Mouse (Mus musculus): ENCODE measurements around the gene Ilf2. TPM values are rescaled to one million over a fixed set of nuclear protein-coding genes. Genes with fewer than 3 reads are reported as not detected.

Gene Ilf2
- polyA plus RNA-seq (2015; fragmentation: Nextera tagmentation; extraction: Ambion mirVana): 333 and 340 TPM in 2 replicates

DNA sequence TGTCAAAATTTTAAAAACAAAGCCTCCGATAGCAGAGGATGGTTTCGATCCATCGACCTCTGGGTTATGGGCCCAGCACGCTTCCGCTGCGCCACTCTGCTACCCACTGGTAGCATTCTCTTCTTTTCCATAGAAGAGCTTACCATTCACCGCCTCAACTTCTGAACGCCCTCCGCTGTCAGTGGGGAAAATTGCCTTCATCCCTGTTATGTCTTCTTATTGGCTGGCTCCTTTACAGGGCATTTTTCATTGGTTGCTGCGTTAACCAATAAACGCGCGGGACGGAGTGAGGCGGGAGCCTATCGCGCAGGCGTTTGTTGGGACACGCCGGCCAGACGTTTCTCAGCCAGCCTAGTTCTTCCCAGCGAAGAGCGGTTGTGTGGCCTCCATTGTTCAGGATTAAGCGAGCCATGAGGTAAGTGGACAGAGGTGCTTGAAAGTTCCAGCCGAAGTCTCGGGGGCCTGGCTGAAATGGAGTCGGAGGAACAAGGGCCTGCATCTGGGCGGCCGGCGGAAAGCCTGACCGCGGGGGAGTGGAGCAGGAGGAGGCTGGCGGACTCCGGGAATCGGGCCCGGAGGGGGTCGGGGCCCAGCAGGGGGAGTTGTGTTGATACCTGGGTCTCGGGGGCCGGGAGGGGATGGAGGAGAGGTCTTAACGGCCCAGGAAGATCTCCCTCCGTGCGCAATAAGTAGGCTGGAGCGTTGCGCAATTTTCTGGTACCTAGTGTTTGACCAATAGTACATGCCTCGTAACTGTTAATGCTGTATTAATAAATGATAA is at the start of gene Ilf2:
Gene Ilf2 (plus strand): TSS at position 296 of the 781 bp plus-strand sequence.
- Histone ChIP-seq H3K4me1 (peaks cover 15% of the 10 kb centered on the region), H3K27ac (replicated peaks) (peak within 1 kb of the TSS; percentile 97), H3K9me3 (no peaks in the 10 kb centered on the region), H3K9ac (replicated peaks) (peak within 1 kb of the TSS; percentile 97), H3K4me3 (peak within 1 kb of the TSS; percentile 98), H3K36me3 (peaks cover 29% of the 10 kb centered on the region), H3K27me3 (no peaks in the 10 kb centered on the region), H3K4me2 (replicated peaks) (peak within 1 kb of the TSS; percentile 58)
- ATAC-seq (replicated peaks): peak; percentile 99
- WGBS: under 1% methylated on average over 45 of the region's 45 CpGs

DNA sequence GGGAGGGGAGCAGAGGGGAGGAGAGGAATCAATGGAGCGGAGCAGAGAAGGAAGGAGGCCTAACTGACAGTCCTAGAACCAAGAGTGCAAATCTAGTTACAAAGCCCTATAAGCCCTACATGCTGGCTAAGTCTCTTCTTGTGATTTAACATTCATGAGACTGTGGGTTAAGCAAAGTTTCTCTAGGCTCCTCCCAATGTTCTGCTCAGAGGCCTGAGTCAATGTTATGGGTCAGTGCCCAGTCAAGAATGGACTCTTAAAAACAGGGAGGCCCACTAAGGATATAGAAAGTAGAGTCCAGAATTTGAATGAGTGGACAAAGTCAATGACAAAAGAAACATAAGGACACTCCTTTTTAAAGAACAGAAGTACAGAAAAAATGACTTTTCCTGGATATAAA is 48.4 kb upstream of the Ilf2 start:
- Histone ChIP-seq H3K4me2 (replicated peaks) (no peak overlapping the region), H3K27ac (replicated peaks) (no peak overlapping the region), H3K27me3 (no peaks in the 10 kb centered on the region), H3K9me3 (no peaks in the 10 kb centered on the region), H3K36me3 (peaks cover 13% of the 10 kb centered on the region), H3K4me1 (peaks cover 19% of the 10 kb centered on the region), H3K4me3 (no peak overlapping the region), H3K9ac (replicated peaks) (no peak overlapping the region)
- no peak for ATAC-seq (replicated peaks)
- 71% methylated on average over 1 of the region's 1 CpGs for WGBS

DNA sequence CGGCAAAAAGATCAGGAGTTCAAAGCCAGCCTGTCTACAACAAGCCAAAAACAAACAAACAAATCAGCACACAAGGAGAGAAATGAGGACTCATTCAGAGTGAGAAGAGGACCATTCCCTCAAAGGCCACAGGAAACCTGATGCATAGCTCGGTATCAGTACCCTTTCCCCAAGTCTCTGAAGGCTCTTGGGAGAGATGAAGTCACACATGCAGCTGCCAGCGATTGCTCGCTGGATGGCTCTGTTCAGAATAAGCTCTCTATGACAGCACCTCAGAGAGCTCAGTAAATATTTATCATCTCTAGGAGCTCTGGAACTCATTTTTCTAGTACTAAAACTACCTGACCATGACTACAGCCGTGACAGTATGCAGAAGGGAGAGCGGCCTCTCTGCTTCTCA is 47.7 kb upstream of the Ilf2 start:
- no peak overlapping the region for H3K4me2 ChIP-seq (replicated peaks)
- H3K9ac ChIP-seq (replicated peaks): no peak overlapping the region
- no peak overlapping the region for H3K4me3 ChIP-seq
- H3K36me3 ChIP-seq: peaks cover 7% of the 10 kb centered on the region
- no peaks in the 10 kb centered on the region for H3K27me3 ChIP-seq
- H3K4me1 ChIP-seq: peaks cover 19% of the 10 kb centered on the region
- WGBS: 92% methylated on average over 6 of the region's 6 CpGs
- no peak overlapping the region for H3K27ac ChIP-seq (replicated peaks)
- H3K9me3 ChIP-seq: no peaks in the 10 kb centered on the region
- no peak for ATAC-seq (replicated peaks)

DNA sequence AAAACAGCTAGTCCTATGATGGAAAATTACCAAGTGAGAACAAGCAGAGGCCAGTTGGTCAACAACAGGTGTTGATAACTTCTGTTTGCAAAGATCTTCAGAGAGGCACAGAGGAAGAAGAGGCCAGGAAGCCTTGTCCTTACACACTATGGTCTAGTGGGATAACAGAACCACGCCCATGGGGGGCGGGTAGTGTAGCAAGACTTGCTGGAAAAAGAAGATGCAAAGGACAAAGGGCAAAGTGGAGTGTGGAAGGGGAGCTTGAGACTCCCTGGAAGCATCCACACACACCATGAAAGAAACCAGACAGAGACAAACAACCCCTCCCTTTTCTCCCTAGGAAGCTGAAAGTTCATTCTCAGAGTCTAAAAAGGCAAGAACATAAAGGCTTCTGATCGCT is 46.4 kb upstream of the Ilf2 start:
- H3K4me3 ChIP-seq: no peak overlapping the region
- no peak overlapping the region for H3K27ac ChIP-seq (replicated peaks)
- no peak overlapping the region for H3K9ac ChIP-seq (replicated peaks)
- no peaks in the 10 kb centered on the region for H3K36me3 ChIP-seq
- no peaks in the 10 kb centered on the region for H3K9me3 ChIP-seq
- no peak for ATAC-seq (replicated peaks)
- 92% methylated on average over 3 of the region's 3 CpGs for WGBS
- H3K27me3 ChIP-seq: no peaks in the 10 kb centered on the region
- peaks cover 24% of the 10 kb centered on the region for H3K4me1 ChIP-seq
- no peak overlapping the region for H3K4me2 ChIP-seq (replicated peaks)

DNA sequence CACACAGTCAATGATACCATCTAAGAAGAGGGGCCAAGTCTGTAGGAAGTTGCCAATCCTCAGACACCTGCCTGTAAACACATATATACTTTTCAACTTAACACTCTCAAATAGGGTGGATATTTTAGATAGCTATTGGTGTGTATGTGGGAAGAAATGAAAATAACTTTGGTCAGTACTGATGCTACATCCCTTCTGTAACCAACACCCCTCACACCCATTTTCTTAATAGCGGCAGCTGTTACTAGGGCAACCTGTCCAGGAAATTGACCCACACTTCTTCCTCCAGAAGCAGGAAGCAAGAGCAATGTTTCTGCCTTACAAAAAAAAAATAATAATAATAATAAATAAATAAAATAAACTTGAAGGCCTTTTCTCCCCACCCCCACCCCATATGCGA is 43.6 kb upstream of the Ilf2 start:
- H3K4me2 ChIP-seq (replicated peaks): peak overlapping the region; percentile 96

DNA sequence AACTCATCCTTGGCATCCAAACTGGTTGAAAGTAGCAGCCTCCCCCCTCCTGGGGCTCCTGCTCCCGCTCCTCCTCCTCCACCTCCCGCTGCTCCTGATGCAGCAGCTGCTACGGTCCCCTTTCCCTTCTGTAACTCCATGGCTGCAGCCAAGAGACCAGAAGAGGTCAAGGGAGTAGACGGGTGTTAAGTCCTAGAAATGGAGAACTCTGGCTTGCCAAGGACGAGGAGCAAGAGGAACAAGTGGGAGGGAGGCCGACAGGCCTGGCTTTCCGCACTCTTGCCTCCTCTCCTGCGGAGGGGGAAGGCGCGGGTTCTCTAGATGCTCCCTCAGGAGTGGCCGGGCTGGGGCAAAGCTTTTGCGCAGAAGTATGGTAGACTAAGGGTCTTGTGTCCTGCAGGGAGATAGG is 43.1 kb upstream of the Ilf2 start:
- Histone ChIP-seq H3K9ac (replicated peaks) (peak overlapping the region; percentile 90), H3K27ac (replicated peaks) (peak overlapping the region; percentile 94), H3K4me3 (peak overlapping the region; percentile 71), H3K4me1 (peaks cover 24% of the 10 kb centered on the region), H3K36me3 (no peaks in the 10 kb centered on the region), H3K27me3 (no peaks in the 10 kb centered on the region; the same call in 1 of the 2 replicates), H3K9me3 (no peaks in the 10 kb centered on the region), H3K4me2 (replicated peaks) (peak overlapping the region; percentile 96)
- 0% methylated on average over 12 of the region's 12 CpGs for WGBS
- peak; percentile 20; the same call in 1 of the 2 replicates for ATAC-seq (replicated peaks)

More for the DNA sequence above, 43.6 kb upstream of the Ilf2 start:
- Histone ChIP-seq H3K27ac (replicated peaks) (no peak overlapping the region), H3K4me3 (peak overlapping the region; percentile 71), H3K9me3 (no peaks in the 10 kb centered on the region), H3K36me3 (no peaks in the 10 kb centered on the region), H3K27me3 (no peaks in the 10 kb centered on the region; the same call in 1 of the 2 replicates), H3K4me1 (peaks cover 24% of the 10 kb centered on the region), H3K9ac (replicated peaks) (peak overlapping the region; percentile 90)
- no peak for ATAC-seq (replicated peaks)
- 14% methylated on average over 2 of the region's 2 CpGs for WGBS

DNA sequence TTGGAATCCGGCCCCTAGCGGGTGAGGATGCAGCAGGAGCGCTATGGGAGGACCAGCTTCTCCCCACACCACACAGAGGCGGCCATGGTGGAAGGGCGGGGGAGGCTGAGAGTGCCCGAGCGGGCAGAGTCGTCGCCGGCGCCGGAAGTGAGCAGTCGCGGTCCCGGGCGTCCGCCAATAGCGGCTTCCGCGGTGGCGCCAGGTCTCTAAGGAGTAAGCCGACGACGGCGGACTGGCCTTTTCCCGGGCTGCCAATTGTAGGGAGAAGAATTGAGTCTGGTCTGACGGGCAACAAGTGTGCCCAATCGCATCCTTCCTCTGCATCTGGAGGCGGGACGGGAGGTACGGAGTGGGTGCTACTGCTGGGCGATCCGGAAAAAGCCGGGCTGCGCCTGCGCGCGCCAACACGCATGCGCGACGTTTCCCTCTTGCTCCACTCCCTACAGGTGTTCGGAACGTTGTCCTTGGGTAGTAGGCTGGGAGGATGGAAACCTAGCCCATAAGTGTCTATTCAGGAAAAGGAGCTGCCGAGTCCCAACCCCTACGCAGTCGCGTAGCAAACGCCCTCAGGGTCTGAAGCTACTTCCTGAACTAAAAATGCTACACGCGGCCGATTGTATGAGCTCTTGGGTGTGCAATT is 42.4 kb upstream of the Ilf2 start, which contains the start of gene Ints3:
Gene Ints3 (minus strand): TSS at position 242 of the 640 bp plus-strand sequence.
- Histone ChIP-seq H3K9ac (replicated peaks) (peak within 1 kb of the TSS; percentile 90), H3K36me3 (no peaks in the 10 kb centered on the region), H3K27ac (replicated peaks) (peak within 1 kb of the TSS; percentile 94), H3K27me3 (no peaks in the 10 kb centered on the region; the same call in 1 of the 2 replicates), H3K4me2 (replicated peaks) (peak within 1 kb of the TSS; percentile 96), H3K9me3 (no peaks in the 10 kb centered on the region), H3K4me1 (peaks cover 24% of the 10 kb centered on the region), H3K4me3 (peak within 1 kb of the TSS; percentile 71)
- peak; percentile 100 for ATAC-seq (replicated peaks)
- under 1% methylated on average over 52 of the region's 52 CpGs for WGBS

DNA sequence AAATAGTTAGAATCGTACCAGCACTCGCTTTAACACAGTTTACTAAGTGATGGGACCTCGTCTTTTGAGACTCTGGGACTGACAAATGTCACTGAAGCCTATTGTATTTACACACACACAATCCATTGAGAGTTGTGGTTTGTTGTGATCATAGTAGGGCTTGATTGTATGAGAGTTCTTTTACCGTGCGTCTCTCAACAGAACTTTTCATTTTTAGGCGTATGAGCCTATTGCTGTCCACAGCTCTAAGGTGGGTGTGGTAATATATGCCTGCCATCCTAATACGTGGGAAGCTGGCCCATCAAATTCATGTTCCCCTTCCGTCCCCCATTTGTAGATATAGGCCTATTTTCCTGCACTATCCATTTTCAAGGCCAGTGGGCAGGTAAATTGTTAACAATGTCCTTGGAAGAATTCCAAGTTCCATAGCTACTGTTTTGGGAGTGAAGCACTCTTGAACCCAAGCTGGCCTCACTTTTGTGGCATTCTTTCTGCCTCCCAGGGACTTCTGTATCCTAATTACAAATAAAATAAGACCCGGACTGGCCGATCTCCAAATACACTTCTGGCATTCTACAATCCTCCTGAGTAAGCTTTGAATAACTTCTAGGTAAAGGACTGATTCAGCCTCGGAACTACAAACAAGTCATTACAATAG is 41.7 kb upstream of the Ilf2 start:
- WGBS: 50% methylated on average over 11 of the region's 11 CpGs
- Histone ChIP-seq H3K4me2 (replicated peaks) (peak overlapping the region; percentile 96), H3K27me3 (no peaks in the 10 kb centered on the region; the same call in 1 of the 2 replicates), H3K9ac (replicated peaks) (peak overlapping the region; percentile 48; the same call in 1 of the 2 replicates), H3K4me1 (peaks cover 24% of the 10 kb centered on the region), H3K36me3 (no peaks in the 10 kb centered on the region), H3K4me3 (peak overlapping the region; percentile 71), H3K27ac (replicated peaks) (peak overlapping the region; percentile 94), H3K9me3 (no peaks in the 10 kb centered on the region)
- no peak for ATAC-seq (replicated peaks)

DNA sequence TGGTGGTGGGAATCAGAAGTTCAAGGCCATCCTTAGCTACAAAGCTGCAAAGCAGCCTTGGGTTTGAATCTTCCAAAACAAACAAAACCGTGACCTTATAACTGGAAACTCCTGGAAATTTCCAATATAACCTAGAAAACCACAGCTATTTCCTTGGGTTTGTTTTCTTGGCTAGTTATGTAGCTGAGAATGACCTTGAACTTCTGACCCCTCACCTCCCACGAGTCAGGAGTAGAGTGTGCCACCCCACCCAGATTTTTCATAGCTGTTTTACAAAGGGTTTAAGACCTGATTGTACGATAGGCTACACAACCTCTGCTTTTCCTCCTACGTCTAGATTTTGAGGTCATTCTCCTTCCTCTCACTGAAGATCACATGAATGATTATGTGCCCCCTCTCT is 38.8 kb upstream of the Ilf2 start:
- no peaks in the 10 kb centered on the region; the same call in 1 of the 2 replicates for H3K27me3 ChIP-seq
- H3K4me3 ChIP-seq: no peak overlapping the region
- WGBS: 80% methylated on average over 4 of the region's 4 CpGs
- no peak overlapping the region for H3K27ac ChIP-seq (replicated peaks)
- H3K9me3 ChIP-seq: no peaks in the 10 kb centered on the region
- ATAC-seq (replicated peaks): no peak
- H3K9ac ChIP-seq (replicated peaks): no peak overlapping the region
- no peaks in the 10 kb centered on the region for H3K36me3 ChIP-seq
- peaks cover 8% of the 10 kb centered on the region for H3K4me1 ChIP-seq
- H3K4me2 ChIP-seq (replicated peaks): no peak overlapping the region

DNA sequence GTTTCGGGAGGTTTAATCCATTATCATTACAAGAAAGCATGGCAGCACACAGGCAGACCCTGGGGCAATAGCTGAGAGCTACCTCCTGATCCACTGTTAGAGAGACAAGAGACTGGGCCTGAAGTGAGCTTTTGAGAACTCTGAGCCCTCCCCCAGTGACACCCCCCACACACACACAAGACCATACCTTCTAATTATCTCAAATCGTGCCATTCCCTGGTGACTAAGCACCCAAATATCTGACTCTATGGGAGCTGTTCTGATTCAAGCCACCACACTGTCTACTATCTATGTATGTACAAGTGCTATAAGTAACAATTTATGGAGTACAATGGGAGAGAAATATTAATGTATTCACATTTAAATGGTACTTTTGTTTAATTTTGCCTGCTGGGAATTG is 35.2 kb upstream of the Ilf2 start:
- Histone ChIP-seq H3K36me3 (no peaks in the 10 kb centered on the region), H3K4me3 (no peak overlapping the region), H3K9me3 (no peaks in the 10 kb centered on the region), H3K27ac (replicated peaks) (no peak overlapping the region), H3K4me1 (no peaks in the 10 kb centered on the region; the same call in 1 of the 2 replicates), H3K27me3 (no peaks in the 10 kb centered on the region; the same call in 1 of the 2 replicates), H3K4me2 (replicated peaks) (no peak overlapping the region), H3K9ac (replicated peaks) (no peak overlapping the region)
- WGBS: 82% methylated on average over 2 of the region's 2 CpGs
- no peak for ATAC-seq (replicated peaks)

DNA sequence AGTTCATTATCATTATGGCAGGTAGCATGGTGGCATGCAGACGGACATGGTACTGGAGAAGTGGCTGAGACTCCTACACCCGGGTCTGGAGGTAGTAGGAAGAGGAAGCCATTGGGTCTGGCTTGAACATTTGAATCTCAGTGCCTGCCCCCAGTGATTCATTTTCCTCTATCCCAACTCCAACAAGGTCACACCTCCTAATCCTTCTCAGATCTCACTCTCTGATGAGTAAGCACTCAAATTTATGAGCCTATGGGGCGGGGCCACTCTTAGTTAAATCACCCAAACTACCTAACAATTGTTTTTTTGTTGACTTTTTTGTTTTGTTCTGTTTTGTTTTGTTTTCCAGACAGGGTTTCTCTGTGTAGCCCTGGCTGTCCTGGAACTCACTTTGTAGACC is 31.9 kb upstream of the Ilf2 start:
- Histone ChIP-seq H3K9me3 (no peaks in the 10 kb centered on the region), H3K27ac (replicated peaks) (no peak overlapping the region), H3K4me2 (replicated peaks) (no peak overlapping the region), H3K4me1 (peaks cover 12% of the 10 kb centered on the region), H3K27me3 (no peaks in the 10 kb centered on the region), H3K4me3 (no peak overlapping the region), H3K36me3 (no peaks in the 10 kb centered on the region), H3K9ac (replicated peaks) (no peak overlapping the region)
- WGBS: 88% methylated on average over 3 of the region's 3 CpGs
- ATAC-seq (replicated peaks): no peak

Data from forebrain, embryonic 15.5 days (tissue).